Mouse (Mus musculus): ENCODE measurements at regions not wholly inside any gene's neighbourhood (a gene's known extent, or its start where the extent isn't known, plus 50 kb on each side); places are given as distances from the start of the nearest gene placed in this dataset.
"Not testable (repeated sequence)": the region's sequence is repeated elsewhere in the genome, so short reads cannot be mapped to it uniquely, and the experiment has no call there.

- peak in 1 of 2 experiments; percentile 2 for DNase-seq
These were observed 142.7 kb upstream of the Gnai1 start for GRCm38 (mm10) chr5:18502831-18503230.

- DNase-seq: no peak
These were observed 134.2 kb upstream of the Gnai1 start for GRCm38 (mm10) chr5:18494305-18494704.

GRCm38 (mm10) chr5:18489709-18490108, 129.6 kb upstream of the Gnai1 start:
- no peak for DNase-seq

DNA sequence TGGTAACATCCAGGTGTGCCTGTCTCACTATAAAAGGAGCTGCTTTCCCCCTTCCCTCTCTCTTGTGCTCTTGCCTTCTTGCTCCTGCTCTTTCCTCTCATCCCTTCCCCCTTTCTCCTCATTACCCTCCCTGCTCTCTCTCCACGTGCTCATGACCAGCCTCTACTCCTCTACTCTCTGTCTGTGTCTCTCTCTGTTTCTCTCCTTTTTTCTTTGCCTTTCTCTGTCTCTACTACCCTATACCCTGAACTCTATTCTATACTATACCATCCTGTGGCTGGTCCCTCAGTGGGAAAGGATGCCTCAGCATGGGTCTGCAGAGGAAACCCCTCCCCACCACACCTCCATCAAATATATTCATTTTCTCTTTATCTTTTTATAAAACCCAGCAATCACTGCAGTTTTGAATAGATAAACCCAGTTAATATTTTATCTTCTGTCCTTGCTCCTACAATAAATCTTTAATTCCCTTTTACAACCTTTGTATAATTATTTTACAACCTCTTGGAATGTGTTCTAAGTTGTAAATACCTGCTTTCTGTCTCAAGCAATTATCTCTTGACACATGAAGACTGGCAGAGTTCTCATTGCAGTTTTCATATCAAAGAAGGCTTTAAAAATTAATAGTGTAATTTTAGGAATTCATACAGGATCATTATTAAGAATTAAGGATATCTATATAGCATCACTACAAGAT, 127.1 kb upstream of the Gnai1 start:
- DNase-seq: no peak

- no peak for DNase-seq
These were observed 124.2 kb upstream of the Gnai1 start for GRCm38 (mm10) chr5:18484376-18484775.

- DNase-seq: no peak
These were observed 118.3 kb upstream of the Gnai1 start for GRCm38 (mm10) chr5:18478420-18478819.

- no peak for DNase-seq
These were observed 117.3 kb upstream of the Gnai1 start for GRCm38 (mm10) chr5:18477372-18478017.

DNA sequence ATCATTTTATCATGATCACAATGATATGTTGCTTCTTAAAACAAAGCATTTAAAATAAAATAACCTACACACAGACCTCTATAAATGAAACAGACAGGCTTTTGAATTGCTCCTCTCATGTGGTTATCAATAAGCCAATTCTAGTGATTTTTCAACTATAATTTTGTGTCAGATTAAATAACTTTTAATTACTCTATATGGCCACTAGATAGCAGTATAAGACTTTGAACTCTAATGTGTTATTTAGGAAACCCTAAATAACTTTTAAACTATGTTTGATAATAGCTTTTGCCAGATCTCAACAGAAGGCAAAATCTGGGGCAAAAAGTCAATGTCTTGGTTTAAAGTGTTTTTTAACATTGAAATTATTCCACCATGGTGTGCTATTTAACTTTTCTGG, 112.0 kb upstream of the Gnai1 start:
- DNase-seq: peak in 1 of 2 experiments; percentile 1

DNA sequence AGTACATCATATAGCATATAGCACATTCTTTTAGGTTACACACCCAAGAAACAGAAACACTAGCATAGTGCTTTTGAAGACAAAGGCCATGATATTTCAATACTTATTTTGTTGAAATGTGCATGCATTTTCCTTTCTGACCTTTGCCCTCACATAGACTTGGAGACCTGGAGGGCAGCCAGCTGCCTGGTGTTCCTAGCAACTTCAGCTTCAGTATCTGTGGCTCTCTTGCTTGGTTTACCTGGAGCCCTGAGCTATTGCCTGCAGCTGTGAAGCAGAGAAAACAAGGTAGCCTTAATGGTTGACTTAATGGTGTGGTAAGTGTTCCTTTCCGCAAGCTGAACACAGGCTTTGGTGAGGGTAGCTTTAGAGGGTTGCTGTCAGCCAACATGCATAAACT, 97.6 kb upstream of the Gnai1 start:
- DNase-seq: no peak

- DNase-seq: no peak
These were observed 96.0 kb upstream of the Gnai1 start for GRCm38 (mm10) chr5:18456196-18456595.

GRCm38 (mm10) chr5:18452871-18453757, 93.0 kb upstream of the Gnai1 start:
- DNase-seq: not testable (repeated sequence)

DNA sequence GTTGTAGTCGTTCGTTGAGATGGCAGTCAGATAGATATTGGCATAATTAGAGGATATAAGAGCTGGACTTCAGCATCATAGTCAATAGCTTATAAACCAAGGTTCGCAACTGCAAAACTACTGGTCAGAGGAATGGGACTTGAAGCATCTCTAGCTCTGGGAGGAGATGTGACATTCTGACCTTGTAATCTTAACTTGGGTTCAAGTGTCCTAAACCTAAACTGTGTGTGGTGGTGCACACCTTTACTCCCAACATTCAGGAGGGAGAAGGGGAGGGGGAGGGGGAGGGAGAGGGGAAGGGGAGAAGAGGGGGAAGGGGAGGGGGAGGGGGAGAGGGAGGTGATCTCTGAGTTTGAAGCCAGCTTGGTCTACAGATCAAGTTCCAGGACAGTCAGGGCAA, 89.1 kb upstream of the Gnai1 start:
- no peak for DNase-seq

DNA sequence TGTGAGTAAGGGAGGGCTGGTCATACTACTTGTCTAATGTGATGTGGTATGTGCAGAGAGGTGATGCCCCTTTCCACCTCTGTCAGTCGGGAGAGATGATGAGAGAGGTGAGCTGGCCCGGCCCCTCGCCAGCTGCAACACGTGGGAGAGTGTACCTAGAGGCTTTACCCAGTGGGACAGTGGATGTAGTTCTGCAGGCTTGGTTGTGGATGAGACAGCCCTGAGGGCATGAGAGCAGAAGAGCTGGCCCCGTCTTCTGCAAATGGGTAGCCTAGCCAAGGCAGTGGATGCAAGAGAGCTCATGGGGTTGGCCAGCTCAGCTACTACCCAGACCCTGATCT, 88.1 kb upstream of the Gnai1 start:
- no peak for DNase-seq

DNA sequence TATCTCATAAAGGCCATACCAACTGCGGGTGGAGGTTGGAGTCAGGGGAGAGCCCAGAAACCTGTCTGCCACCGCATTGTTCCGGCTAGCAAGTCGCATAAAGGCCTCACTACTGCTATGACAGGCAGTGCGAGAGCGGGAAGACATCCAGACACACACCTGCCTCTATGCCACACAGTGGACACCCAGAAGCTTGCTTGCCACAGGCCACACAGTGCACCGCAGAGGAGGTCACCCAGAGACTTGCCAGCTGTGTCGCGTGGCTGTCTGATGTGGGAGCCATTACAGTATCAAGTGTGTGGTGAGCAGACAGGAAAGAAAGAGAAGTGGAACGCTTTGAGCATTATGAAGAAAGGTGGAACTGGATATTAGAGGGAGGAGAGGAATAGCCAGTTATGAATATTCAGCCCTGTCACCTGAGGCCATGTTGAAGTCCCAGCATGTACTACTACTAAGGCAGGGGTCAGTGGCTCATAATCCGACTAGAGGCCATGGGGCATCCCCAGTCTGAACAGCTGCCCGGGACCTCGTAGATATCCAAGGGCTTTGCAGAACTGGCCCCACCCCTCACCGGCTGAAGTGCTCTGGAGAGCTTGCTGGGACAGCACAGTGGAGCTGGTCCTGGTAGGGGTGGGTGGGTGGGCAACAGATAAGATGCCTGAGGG, 87.6 kb upstream of the Gnai1 start:
- no peak for DNase-seq

DNA sequence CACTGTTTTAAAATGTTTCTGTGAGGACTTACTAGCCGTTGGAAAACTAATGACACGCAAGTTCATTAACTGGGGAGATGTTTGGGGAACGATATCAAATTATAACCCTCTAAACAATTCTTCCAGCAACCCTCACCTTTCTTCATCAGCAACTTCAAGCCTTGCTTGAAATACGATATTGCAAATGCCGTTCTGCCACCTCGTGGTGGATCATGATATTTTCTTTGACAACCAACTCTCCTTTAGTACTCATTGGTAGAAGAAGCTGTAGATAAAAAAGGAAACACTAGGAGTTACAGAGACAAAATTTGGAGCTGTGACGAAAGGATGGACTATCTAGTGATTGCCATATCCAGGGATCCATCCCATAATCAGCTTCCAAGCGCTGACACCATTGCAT, 85.8 kb upstream of the Gnai1 start:
- peak; percentile 86 to 90 for DNase-seq

GRCm38 (mm10) chr5:18439986-18440385, 79.8 kb upstream of the Gnai1 start:
- no peak for DNase-seq

DNA sequence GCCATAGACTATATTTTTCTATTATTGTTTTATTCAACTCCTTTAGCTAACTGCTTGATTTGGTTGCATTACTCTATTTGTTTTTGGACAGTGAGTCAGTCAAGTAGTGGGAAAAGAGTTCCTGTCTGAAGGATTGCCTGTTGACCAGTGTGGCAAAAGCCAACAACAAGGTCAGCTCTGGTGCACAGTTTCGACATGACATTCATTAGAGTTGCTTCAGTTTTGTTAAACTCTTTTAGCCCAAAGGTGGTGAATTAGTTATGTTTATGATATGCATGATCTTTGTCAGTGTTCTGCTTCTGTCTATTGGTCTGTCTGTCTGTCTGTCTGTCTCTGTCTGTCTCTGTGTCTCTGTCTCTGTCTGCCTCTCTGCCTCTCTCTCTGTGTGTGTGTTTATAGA, 79.1 kb upstream of the Gnai1 start:
- DNase-seq: no peak

DNA sequence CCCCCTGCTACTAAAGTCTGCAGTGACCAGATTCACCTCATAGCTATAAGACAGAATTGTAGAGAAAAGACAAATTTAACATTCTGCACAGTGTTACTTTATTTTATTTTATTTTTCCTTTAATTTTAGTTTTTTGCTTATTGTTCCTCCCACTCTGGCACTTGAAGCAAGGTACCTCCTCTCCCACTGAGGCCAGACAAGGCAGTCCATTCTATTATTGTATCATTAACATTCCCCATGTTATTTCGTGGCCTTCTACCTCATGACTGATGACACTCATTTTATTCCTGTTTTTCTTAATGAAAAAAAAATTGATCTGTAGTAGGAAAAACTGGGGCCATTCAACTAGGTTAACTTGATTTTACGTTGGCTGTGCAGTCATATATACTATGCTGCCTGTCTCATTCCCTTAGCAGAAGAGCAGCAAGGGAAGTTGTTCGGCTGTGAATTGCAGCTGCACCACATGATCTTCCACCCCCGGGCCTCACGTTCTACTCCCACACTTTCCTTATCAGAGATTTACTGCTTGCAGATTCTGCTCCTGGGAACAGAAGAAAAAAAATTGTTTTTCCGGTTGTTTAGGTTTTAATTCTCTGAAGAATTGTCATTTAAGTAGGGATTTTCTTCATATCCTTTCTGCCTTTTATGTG, 76.1 kb upstream of the Gnai1 start:
- DNase-seq: no peak

GRCm38 (mm10) chr5:18434245-18434644, 74.1 kb upstream of the Gnai1 start:
- no peak for DNase-seq

DNA sequence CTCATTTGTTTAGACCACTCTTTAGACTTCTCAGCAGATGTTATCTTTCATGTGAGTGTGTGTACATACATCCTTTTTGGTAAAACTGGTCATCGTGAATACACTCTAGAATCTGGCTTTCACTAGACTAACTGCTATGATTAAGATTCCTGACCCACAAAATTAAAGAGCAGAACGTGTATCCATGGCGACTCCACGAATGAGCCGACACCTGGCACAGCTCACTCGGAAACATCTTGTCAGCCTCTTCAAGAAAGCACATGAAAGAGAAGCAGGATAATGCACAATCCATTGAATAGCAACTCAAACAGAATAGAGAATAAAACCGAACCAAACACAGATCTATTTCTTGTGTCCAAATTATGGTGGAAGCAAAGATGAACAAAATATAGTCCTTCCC, 73.1 kb upstream of the Gnai1 start:
- DNase-seq: no peak

- DNase-seq: no peak
These were observed 64.9 kb upstream of the Gnai1 start for GRCm38 (mm10) chr5:18425098-18425497.

GRCm38 (mm10) chr5:18414892-18415291, 54.7 kb upstream of the Gnai1 start:
- no peak for DNase-seq

Data from cerebellum, postnatal 14 days (tissue).